Mouse (Mus musculus): ENCODE results near the gene Art5. TPM values are rescaled to one million over a fixed set of nuclear protein-coding genes. Genes with fewer than 3 reads are reported as not detected.

The Art5 gene
- polyA plus RNA-seq (2014; fragmentation: Illumina TruSeq; extraction: RNeasy Lipid Tissue Mini Kit (QIAGEN cat#74804); ENCODE audit: low read depth, low replicate concordance), result not detected

DNA sequence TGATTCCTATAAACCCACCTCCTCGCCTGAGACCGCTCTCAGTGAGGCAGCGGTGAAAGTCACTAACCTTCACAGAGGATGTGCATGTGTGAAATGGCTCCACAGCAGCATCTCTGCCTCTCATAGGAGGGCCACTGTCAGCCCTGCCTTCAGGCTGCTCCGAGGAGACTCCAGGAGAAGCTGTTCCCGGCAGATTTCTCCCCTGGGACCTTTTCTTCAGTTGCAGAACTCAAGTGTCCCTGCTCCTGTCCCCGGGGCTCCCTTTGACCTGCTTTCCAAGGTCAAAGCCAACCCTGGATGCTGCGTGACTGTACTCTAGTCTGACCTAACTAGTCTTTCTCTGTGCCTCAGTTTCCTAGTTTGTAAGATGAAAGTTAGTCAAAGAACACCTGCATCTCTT, at the start of gene Art5:
Art5 (minus strand) TSS at position 319 of the 400 bp plus-strand sequence.

DNA sequence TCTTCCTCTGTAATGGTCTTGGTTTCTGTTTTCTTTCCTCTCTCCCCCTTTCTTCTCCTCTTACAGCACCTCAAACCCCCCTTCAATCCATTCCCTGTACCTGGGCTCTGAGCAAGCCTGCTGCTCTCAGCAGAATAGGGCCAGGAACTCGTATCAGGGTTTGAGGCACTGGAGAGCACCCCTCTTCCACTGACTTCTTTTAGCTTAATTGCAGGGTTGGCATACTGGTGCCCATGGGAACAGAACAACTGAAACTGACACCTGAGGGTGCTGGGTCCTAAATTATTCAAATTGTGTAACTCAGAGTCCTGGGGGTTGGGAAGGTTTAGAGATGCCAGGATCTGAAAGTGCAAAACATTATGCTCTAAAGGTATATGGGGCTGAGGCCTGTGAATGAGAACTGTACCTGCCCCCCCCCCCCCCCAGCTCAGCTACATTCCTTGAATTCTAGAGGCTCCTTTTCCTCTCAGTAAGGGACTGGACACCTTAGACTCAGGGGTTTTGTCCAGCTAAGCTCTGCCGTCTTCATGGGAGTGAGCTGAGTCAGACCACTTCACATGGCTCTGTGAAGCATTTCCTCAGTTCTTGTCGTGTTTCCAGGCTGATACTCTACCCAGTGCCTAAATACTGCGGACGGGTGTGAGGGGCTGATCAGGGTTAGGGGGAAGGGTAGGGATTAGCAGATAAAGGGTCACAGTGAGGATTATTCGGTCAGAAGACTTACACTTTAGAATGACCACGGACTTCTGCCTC, 7.5 kb upstream of the Art5 start, which contains the start of gene Chrna10:
Chrna10 (minus strand) TSS at position 250 of the 753 bp plus-strand sequence.

DNA sequence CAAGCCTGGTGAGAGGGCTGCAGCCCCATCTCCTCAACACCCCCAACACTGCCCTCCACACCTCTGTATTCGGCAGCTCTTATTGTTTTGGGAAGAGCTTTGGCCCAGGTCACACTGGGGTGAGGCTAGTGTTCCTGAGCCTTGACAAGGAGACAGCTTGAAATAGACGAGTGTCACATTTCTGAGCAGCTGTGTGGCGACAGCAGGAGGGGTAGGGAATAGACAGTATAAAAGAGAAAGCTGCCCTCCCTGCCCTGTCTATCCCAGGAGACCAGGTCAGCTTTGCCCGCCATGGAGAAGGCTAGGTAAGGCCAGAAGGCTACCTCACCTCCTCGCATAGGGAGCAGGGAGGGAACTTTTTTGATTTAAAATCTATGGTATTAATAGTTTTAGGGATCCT, 7.8 kb downstream of the Art5 start, which contains the start of gene Art1:
Art1 (plus strand) TSS at position 257 of the 400 bp plus-strand sequence.

DNA sequence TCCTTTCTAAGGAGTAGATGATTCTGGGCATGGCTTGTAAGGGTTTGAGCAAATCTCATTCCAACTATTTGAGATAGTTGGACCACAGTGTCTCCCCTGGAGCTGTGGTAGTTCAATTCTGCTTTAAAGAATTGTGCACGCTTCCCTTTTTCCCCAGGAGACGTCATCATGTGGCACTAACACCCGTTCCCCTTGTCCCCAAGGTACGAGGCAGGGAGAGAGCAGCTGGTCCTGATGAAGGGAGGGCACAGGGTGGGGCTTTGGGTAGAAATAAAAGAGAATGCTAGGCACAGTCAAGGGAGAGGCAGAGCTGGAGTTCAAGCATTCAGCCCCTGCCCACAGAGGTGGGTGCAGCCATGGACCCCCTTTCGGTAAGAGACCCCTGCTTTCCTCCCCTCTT, 26.5 kb downstream of the Art5 start, which contains the start of gene Trpc2:
Trpc2 (plus strand) TSS at position 301 of the 400 bp plus-strand sequence.

DNA sequence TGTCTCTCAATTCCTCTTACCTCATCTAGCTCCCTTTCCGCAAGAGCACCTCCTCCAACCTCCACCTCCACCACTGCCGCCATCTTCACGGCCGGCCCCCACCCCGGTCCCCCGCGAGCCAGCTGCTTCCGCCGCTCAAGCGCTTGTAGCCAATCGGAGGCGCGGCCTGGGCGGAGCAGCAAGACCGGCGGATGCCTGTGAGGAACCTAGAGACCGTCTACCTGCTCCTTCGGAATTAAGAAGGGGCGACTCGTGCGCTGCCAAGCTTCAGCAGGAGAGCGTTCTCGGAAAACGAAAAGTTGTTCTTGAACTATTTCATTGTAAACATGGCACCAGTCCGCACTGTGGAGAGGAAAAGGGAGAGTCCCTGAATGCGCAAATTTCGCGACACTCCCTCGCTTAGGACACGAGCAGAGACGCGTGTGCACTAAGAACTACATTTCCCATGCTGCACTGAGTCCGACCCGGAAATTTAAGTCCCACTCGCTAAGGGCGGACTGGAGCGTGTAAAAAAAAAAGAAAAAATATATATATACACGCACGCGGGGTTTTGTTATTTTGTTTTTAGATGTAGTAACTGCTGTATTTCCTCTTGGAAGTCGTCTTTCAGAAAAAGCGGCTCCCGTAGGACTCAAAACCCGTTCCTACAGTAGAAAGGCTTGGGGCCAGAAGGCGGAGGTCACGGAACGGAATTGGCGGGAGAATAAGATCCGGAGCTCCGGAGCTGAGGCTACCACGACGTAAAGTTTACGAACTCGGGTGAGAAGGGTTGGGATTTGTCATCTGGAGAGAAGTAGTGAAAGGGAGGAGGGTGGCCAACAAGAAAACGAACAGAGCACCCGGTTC, 44.0 kb downstream of the Art5 start, which contains the start of the genes Rnf121, Xndc1 and Xntrpc:
Rnf121 (minus strand) TSS at position 424 of the 846 bp plus-strand sequence.
Xndc1 (plus strand) TSS at position 466 of the 846 bp plus-strand sequence.
Xntrpc (plus strand) TSS at position 668 of the 846 bp plus-strand sequence.

Other genes starting within 250 kb of the Art5 start
- gene Anapc15, start 245.8 kb downstream of the Art5 start, polyA plus RNA-seq (2014; fragmentation: Illumina TruSeq; extraction: RNeasy Lipid Tissue Mini Kit (QIAGEN cat#74804); ENCODE audit: low read depth, low replicate concordance), result 16.7 TPM
- 65.8 TPM for gene Folr1, start 238.7 kb downstream of the Art5 start, polyA plus RNA-seq (2014; fragmentation: Illumina TruSeq; extraction: RNeasy Lipid Tissue Mini Kit (QIAGEN cat#74804); ENCODE audit: low read depth, low replicate concordance)
- 9.7 TPM for gene Lamtor1, start 203.6 kb downstream of the Art5 start, polyA plus RNA-seq (2014; fragmentation: Illumina TruSeq; extraction: RNeasy Lipid Tissue Mini Kit (QIAGEN cat#74804); ENCODE audit: low read depth, low replicate concordance)
- not detected for gene Tomt, start 203.1 kb downstream of the Art5 start, polyA plus RNA-seq (2014; fragmentation: Illumina TruSeq; extraction: RNeasy Lipid Tissue Mini Kit (QIAGEN cat#74804); ENCODE audit: low read depth, low replicate concordance)
- gene Lrrc51, start 175.6 kb downstream of the Art5 start, polyA plus RNA-seq (2014; fragmentation: Illumina TruSeq; extraction: RNeasy Lipid Tissue Mini Kit (QIAGEN cat#74804); ENCODE audit: low read depth, low replicate concordance), result 4.3 TPM
- 58.5 TPM for gene Numa1, start 175.4 kb downstream of the Art5 start, polyA plus RNA-seq (2014; fragmentation: Illumina TruSeq; extraction: RNeasy Lipid Tissue Mini Kit (QIAGEN cat#74804); ENCODE audit: low read depth, low replicate concordance)
- gene Il18bp, start 90.8 kb downstream of the Art5 start, polyA plus RNA-seq (2014; fragmentation: Illumina TruSeq; extraction: RNeasy Lipid Tissue Mini Kit (QIAGEN cat#74804); ENCODE audit: low read depth, low replicate concordance), result 9.1 TPM
- 16.5 TPM for gene Rnf121, start 44.0 kb downstream of the Art5 start, polyA plus RNA-seq (2014; fragmentation: Illumina TruSeq; extraction: RNeasy Lipid Tissue Mini Kit (QIAGEN cat#74804); ENCODE audit: low read depth, low replicate concordance)
- gene Xndc1, start 44.0 kb downstream of the Art5 start, polyA plus RNA-seq (2014; fragmentation: Illumina TruSeq; extraction: RNeasy Lipid Tissue Mini Kit (QIAGEN cat#74804); ENCODE audit: low read depth, low replicate concordance), result 9.9 TPM
- not detected for gene Xntrpc, start 43.8 kb downstream of the Art5 start, polyA plus RNA-seq (2014; fragmentation: Illumina TruSeq; extraction: RNeasy Lipid Tissue Mini Kit (QIAGEN cat#74804); ENCODE audit: low read depth, low replicate concordance)
- gene Trpc2, start 26.4 kb downstream of the Art5 start, polyA plus RNA-seq (2014; fragmentation: Illumina TruSeq; extraction: RNeasy Lipid Tissue Mini Kit (QIAGEN cat#74804); ENCODE audit: low read depth, low replicate concordance), result not detected
- gene Art1, start 7.7 kb downstream of the Art5 start, polyA plus RNA-seq (2014; fragmentation: Illumina TruSeq; extraction: RNeasy Lipid Tissue Mini Kit (QIAGEN cat#74804); ENCODE audit: low read depth, low replicate concordance), result not detected
- not detected for gene Chrna10, start 7.3 kb upstream of the Art5 start, polyA plus RNA-seq (2014; fragmentation: Illumina TruSeq; extraction: RNeasy Lipid Tissue Mini Kit (QIAGEN cat#74804); ENCODE audit: low read depth, low replicate concordance)
- 33.4 TPM for gene Nup98, start 100.7 kb upstream of the Art5 start, polyA plus RNA-seq (2014; fragmentation: Illumina TruSeq; extraction: RNeasy Lipid Tissue Mini Kit (QIAGEN cat#74804); ENCODE audit: low read depth, low replicate concordance)
- 25.3 TPM for gene Pgap2, start 100.7 kb upstream of the Art5 start, polyA plus RNA-seq (2014; fragmentation: Illumina TruSeq; extraction: RNeasy Lipid Tissue Mini Kit (QIAGEN cat#74804); ENCODE audit: low read depth, low replicate concordance)
- 1.2 TPM for gene Rhog, start 146.6 kb upstream of the Art5 start, polyA plus RNA-seq (2014; fragmentation: Illumina TruSeq; extraction: RNeasy Lipid Tissue Mini Kit (QIAGEN cat#74804); ENCODE audit: low read depth, low replicate concordance)
- gene Stim1, start 158.3 kb upstream of the Art5 start, polyA plus RNA-seq (2014; fragmentation: Illumina TruSeq; extraction: RNeasy Lipid Tissue Mini Kit (QIAGEN cat#74804); ENCODE audit: low read depth, low replicate concordance), result 5.1 TPM